Mouse (Mus musculus) bone marrow macrophage, adult 2 months (primary cell): Measurements from ENCODE around the gene Fbxo9.

Source experiments
- CTCF ChIP-seq: IDR thresholded peaks from 2 replicates; pipeline ENCODE4 v1.5.1; 2012; ENCODE audit warnings: low read depth, mild to moderate bottlenecking, low read length, moderate library complexity
- POLR2A ChIP-seq: IDR thresholded peaks from 2 replicates; pipeline ENCODE4 v1.6.1; 2012; ENCODE audit warnings: mild to moderate bottlenecking, low read depth, low read length, borderline replicate concordance

DNA sequence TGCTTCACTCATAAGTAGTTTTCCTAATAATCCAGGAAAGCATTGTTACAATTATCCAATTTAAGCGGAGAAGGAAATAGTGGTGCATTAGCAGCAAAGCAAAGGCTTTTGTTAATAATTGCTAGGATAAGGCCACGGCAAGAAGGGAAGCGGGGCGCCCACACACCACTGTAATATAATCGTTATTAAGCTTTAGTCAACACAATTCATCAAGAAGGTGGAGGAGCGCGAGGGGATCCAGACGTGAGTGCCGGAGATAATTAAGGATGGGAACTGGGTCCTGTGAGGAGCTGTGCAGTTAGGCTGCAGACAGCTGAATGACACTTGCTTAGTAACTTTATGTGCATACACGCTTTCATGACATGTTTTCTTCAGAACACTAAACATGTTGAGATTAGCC lies 17.8 kb upstream of the Fbxo9 start:
- no peak for TF ChIP-seq POLR2A
- no peak for TF ChIP-seq CTCF
